Mouse (Mus musculus): ENCODE data around the gene Clec2d. TPM values are rescaled to one million over a fixed set of nuclear protein-coding genes. Genes with fewer than 3 reads are reported as not detected.
"Not testable (repeated sequence)": the region's sequence is repeated elsewhere in the genome, so short reads cannot be mapped to it uniquely, and the experiment has no call there.

Clec2d gene
- total RNA-seq, 2 experiments from 2014 or later: 61.8 to 71.7 TPM

DNA sequence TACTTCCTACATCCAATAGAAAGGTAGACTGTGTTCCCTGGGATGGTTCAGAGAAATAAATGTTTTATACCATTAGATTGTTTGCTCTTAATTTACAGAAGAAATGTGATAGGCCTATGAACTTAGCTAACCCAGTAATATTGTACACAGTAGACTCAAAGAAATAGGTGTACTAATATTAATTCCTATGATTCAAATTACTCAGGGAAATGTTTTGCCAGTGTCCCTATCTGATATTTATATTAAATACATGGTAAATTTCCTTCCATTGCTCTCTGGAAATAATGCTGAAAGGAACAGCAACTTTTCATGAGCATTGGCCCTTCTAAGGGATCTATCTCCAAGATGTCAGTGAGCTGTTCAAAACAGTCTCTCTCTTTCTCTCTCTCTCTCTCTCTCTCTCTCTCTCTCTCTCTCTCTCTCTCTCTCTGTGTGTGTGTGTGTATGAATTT, 6.8 kb downstream of the Clec2d start:
- DNase-seq: no peak

- DNase-seq: not testable (repeated sequence)
These were observed 7.4 kb downstream of the Clec2d start for GRCm38 (mm10) chr6:129187816-129188215.

- DNase-seq: no peak
These were observed 13.0 kb downstream of the Clec2d start for GRCm38 (mm10) chr6:129193431-129193830.

DNA sequence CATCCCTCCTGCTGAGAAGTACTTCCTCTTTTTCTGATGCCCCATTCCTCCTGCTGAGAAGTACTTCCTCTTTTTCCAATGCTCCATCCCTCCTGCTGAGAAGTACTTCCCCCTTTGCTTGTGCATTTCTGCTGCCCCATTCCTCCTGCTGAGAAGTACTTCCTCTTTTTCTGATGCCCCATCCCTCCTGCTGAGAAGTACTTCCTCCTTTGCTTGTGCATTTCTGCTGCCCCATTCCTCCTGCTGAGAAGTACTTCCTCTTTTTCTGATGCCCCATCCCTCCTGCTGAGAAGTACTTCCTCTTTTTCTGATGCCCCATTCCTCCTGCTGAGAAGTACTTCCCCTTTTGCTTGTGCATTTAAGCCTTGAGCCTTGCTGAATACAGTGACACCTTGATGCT, 19.7 kb downstream of the Clec2d start:
- not testable (repeated sequence) for DNase-seq

GRCm38 (mm10) chr6:129202306-129202705, 21.9 kb downstream of the Clec2d start:
- DNase-seq: no peak

- no peak for DNase-seq
These were observed 23.9 kb downstream of the Clec2d start for GRCm38 (mm10) chr6:129204342-129204741.

GRCm38 (mm10) chr6:129204838-129205237, 24.4 kb downstream of the Clec2d start:
- DNase-seq: no peak

- no peak for DNase-seq
These were observed 28.6 kb downstream of the Clec2d start for GRCm38 (mm10) chr6:129208891-129209519.

GRCm38 (mm10) chr6:129209785-129210446, 29.5 kb downstream of the Clec2d start:
- DNase-seq: no peak

DNA sequence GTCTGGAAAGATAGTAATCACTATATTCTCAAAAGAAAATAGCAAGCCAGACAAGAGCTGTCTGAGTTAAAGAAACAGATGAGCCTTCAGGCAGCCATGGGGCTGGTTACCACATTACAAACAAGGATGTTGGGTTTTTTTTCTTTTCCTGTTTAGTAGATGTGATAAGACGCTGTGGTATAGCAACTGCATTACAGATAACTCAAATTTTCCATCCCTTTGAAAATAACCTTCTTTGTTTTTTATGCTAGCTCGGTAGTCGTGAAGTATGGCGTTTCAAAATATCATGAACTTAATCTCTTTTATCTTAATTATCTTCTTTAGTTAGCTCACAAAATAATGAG, 30.0 kb downstream of the Clec2d start:
- no peak for DNase-seq

DNA sequence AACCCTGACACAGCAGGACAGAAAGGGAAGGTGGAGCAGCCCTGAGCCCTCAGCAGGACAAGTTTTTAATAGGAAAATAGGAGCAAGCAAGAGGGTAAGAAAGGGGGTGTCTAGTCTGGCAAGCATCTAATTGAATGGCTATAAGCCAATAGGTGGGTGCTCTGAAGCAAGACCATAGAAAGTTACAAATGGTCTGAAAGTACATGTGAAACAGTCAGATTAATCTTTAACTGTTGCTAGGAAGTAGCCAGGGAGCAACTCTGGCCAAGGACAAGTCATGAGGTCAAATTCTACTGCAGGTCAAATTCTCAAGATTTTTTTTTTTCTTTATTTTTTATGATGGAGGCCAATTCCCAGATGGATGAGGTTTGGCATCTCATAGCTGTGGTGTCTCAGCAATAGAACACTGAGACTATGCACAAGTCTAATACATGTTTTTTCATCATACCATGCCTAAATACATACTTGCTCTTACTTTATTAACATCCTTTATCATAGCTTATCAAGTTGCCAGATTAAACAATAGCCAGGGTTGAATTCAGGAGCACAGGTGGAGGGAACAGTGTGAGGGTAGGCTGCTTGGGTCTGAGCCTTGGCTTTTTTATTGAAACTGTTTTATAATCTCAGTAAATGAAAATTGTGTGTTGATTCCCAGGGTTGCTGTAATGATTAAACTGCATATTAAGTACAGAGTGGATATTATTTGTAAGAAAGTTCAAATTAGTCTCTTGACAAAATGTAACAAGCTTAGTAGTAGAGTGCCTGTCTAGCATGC, 32.2 kb downstream of the Clec2d start:
- no peak for DNase-seq

DNA sequence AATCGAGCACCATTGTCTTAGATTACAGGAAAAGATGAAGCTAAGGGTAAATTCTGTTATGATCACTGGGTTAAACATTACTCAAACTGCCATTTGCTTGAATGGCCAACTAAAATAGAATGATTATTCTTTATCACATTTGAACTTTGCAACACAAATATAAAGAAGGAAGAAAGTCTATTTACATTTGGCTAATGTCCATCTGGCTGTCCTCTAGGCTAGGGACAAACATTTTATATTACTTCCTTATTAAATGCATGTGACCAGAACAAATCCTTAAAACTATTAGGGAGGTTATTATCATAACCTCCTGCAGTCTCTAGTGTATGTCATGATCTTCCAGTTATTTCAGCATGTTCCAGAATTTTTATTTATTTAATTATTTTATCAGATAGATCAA, 33.1 kb downstream of the Clec2d start:
- DNase-seq: no peak

DNA sequence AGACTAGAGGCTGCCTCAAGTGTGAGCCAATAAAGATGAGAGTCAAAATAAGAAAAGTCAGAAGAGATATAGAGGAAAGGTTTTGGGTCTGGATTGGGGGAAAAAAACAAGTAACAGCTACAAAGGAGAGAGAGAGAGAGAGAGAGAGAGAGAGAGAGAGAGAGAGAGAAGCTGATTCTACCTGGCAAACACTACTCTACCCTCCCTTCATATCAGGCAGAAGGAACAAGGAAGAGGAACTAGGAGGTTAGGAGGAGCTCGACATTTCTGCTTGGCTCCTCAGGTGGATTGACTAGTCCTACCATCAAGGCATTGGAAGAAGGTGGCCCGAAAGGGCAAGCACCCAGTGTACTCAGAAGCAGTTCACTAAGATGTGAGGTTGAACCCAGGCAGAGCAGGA, 33.8 kb downstream of the Clec2d start:
- DNase-seq: no peak

DNA sequence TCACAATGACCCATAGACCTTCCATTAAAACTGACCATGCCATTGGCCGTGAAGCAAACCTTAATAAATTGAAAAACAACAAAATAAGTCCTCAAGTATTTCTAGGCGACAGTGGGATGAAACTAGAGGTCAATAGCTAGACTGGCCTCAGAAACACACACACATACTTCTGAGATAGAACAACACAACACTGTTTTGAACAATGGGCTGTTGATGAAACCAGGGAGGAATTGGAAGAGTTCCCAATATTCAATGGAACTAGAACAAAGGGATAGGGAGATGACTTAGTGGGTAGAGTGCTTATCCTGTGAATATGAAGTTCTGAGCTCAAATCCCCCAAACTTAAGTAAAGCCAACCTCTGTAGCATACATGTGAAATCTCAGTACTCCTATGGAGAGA, 34.6 kb downstream of the Clec2d start:
- no peak for DNase-seq

DNA sequence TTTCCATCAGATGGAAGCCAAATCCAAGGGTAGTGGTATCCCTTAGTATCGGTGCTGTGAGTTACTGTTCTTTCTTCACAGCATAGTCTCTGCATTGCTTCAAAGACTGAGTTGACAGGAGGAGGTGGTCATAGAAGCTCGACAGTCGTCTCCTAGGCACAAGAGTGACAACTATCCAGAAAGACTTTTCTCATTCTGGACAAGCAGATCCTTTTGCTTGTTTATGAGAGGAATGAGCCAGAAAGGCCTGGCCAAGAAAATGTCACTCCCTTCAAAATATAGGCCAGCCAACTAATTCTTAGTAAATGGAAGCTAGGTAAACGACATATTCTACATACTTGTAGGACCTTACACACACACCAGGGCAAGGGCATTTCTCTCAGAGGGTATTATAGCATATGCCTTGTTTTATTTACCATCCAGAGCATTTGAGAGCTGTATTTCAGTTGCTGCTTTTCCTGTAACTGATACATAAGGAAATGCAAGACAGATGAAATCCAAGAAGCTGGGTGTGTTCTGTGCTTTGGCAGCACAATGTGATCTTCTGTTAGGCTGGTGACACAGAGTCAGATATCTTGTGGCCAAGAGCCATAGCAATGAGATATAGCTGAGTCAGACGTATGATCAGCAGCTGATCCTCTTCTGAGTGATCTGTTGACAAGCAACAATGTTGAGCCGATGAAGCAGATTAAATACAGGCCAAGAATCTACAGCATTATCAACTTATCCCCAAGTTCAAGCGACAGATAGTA, 35.6 kb downstream of the Clec2d start:
- DNase-seq: peak; percentile 73

DNA sequence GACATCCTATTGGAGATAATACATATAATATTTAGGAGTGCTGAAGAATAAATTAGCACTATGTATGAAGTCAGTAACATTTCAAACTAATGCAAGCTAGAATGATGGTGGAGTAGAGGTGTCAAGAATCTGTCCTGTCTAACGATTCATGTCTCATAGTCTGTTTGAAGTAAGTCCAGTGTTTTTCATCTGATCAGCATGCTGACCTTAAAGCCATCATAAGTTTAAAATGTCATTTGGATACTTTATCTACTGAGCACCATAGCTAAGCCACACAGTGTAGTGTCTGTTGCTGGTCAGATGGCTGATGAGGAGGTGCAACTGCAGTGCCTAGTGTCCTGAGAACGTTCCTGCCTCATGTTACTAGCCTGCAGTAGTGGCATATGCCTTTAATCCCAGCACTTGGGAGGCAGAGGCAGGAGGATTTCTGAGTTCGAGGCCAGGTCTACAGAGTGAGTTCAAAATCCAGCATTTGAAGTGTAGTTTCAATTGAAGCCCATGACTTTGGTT, 36.4 kb downstream of the Clec2d start:
- peak; percentile 42 for DNase-seq

DNA sequence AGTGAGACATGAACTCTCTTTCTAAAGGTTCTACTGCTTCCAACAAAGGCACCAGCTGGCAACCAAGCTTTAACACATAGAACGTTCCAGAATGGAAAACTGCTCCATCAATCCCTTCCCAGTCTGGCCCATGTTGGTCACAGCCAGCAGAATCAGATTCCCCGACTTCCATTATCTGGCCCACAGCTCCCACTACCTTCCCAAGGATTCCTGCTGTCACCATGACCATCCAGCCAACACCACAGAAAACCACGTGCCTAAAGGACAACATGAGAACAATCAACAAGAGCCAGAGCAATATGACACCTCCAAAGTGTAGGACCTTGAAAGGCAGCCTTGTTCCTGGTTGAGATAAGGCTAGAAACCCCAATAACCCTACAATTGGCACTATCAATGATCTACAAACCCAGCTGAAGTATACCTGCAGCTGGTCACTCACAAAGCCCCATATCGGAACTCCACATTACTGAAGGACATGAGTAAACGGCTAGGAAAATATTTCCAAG, 37.8 kb downstream of the Clec2d start:
- DNase-seq: no peak

DNA sequence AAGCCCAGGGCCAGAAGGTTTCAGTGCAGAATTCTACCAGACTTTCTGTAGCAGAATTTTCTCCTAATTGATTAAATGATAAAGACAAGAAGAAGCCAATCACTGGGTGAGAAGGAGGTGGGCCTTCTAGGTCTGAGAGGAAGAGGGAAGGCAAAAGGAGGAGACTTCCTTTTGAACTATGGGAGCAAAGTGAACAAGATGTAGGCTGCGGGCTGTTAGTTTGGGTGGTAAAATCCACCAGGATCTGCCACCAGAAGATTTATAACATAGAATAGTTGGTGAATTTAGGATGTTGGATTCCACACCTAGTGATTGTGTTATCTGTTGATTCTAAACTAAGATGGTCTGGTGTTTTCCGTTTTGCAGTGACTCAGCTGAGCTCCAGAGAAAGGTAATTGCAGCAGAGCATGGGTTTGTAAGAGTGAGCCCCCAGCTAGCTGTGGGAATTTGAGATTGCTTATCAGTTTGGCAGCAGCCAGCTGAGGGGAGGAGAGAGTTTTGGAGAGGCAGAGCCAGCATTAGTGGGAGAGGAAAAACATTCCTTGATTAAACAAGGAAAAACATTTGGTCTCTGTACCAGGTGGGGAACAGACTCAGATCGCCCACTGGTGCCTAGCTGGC, 39.6 kb downstream of the Clec2d start:
- DNase-seq: no peak

GRCm38 (mm10) chr6:129221053-129221452, 40.6 kb downstream of the Clec2d start:
- no peak for DNase-seq

DNA sequence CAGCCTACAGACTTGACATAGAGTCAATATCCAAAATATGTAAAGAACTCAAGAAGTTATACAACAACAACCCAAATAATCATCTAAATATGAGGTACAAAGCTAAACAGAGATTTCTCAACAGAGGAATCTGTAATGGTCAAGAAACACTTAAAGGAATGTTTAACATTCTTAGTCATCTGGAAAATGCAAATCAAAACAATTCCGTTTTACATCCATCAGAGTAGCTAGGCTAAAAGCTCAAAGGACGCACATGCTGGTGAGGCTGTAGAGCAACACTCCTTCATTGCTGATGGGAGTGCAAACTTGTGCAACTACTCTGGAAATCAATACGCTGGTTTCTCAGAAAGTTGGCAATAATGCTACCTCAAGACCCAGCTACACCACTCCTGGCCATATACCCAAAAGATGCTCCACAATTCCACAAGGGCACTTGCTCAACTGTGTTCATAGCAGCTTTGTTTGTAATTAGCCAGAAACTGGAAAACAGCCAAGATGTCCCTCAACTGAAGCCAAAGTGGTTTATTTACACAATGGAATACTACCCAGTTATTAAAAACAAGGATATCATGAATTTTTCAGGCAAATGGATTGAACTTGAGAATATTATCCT, 41.9 kb downstream of the Clec2d start:
- no peak for DNase-seq

- DNase-seq: no peak
These were observed 43.2 kb downstream of the Clec2d start for GRCm38 (mm10) chr6:129223611-129224010.
